Mouse (Mus musculus) ES-Bruce4 (cell line): ENCODE measurements around the gene Acad10.

Source experiments
- CTCF ChIP-seq: IDR thresholded peaks from one replicate; pipeline ENCODE4 v1.8.1; 2011; ENCODE audit warnings: low read depth, low read length
- POLR2A ChIP-seq: IDR thresholded peaks from one replicate; pipeline ENCODE4 v1.8.1; 2011; ENCODE audit warnings: low read length; ENCODE audit not compliant: insufficient read depth

- no peak for TF ChIP-seq CTCF
- no peak for TF ChIP-seq POLR2A
These were observed 3.8 kb upstream of the Acad10 start for GRCm38 (mm10) chr5:121664078-121664477.
